Mouse (Mus musculus): ENCODE measurements around the gene Tssk2. TPM values are rescaled to one million over a fixed set of nuclear protein-coding genes. Genes with fewer than 3 reads are reported as not detected.

Gene Tssk2
- total RNA-seq, 2 experiments from 2014 or later: not detected

GRCm38 (mm10) chr16:17896091-17896490, 2.3 kb upstream of the Tssk2 start:
- DNase-seq (ENCODE audit: low spot score in 2 of 2): peak in 1 of 2 experiments; percentile 13

DNA sequence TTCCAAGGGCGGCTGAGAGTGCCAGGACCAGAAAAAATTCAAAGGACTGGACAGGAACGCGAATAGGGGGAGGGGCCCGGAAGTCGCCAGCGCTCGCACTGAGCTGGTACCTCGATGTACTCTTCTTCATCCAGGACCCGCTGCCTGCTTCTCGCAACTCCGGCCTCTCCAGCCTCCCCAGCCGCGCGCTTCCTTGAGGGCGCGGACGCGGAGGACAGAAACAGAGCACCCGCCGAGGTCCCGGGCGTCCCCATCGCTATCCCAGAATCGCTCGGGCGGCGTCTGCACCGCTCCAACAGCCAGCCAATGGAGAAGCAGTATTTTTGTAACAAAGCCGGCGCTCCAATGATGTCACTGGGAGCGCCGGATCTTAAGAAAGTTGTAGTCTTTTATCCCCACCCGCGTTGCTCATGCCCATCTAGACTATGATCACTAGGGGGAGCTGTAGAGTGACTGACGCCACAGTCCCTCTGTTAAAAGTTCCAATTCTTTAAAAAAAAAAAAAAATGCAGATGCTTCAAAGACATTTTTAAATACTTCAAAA, 12.7 kb downstream of the Tssk2 start, which contains the start of gene Ess2:
Gene Ess2 (minus strand): TSS at position 297 of the 544 bp plus-strand sequence.
- DNase-seq (ENCODE audit: low spot score in 2 of 2): peak; percentile 62 to 86

DNA sequence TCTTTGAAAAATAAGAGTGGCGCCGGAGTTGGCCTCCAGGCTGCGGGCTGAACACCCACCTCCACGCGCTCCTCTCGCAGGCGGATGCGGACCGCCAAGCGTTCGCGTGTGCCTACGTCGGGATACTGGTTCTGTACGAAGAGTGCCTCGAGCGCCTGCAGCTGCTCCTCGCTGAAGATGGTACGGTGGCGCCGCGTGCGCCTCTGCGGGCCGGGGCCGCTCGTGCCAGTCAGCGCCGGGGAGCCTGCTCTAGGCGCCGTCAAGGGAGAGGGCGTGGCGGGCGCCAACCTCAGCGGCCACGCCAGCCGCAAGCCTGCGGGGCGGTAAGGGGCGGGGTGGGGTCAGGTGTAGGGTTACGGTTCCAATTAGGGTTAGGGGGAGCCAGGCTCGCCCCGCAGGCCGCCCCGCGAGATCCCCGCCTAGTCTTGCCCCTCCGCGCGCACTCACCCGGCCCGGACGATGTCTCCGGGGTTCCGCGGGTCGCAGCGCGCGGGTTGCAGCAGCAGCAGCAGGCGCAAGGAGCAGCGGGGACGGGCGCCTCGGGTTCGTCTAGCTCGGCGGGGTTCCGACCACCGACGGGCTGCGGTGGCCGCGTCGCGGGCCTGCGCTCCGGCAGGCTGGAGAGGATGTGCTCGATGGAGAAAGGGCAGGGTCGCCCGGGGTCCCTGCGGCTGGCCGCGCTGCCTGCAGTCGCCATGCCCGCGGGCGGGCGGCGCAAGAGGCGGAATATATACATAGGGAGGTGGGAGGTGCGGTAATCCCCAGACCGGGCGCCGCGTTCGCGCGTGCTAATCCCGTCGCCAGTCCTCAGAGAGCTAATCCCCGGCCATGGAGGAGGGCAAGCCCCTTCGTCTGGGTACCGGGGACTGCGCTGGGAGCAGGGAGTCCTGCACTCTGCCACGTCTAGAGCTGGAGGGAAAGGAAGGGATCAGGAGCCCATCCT, 16.1 kb downstream of the Tssk2 start, which contains the start of gene Gsc2:
Gene Gsc2 (minus strand): TSS at position 753 of the 943 bp plus-strand sequence.
- DNase-seq (ENCODE audit: low spot score in 2 of 2): no peak

DNA sequence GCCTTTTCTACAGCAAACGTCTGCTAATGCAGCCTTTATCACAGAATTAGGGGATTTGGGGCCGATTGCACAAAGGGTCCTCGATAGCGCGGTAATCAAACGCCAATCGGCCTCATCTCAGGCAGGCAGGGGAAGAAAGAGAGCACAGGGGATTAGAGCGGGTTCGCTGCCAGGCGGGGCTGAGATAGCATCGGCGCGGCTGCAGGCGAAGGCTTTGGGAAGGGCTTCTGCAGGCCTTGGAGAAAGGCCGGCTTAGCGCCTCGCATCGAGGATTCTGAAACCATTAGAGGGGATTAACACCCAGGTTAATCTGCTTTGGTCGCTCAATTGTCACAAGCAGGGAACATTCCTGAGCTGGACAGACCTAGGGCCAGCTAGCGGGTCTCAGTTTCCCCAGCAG, 22.1 kb downstream of the Tssk2 start:
- DNase-seq (ENCODE audit: low spot score in 2 of 2): no peak

- DNase-seq (ENCODE audit: low spot score in 2 of 2): peak; percentile 91 to 96
Measured at GRCm38 (mm10) chr16:17921325-17922162, 23.1 kb downstream of the Tssk2 start.

DNA sequence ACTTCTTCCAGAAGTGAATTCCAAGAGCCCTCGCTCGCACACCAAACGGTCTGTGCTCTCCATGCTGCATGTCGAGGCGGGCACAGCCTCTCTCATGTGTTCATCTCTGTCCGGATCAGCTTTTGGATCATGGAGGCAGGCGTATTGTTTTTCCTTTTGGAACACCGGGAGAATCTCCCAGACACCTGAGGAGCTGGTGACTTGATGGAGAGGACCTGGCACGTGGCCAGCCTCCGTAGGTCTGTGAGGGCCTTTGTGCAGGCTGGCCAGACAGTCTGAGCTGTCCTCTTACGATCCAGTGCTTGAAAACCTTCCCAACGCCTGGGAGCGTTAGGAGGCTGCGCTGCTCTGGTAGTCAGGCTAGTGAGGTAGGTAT, 23.7 kb downstream of the Tssk2 start:
- no peak for DNase-seq (ENCODE audit: low spot score in 2 of 2)

GRCm38 (mm10) chr16:17927351-17928082, 29.1 kb downstream of the Tssk2 start:
- DNase-seq (ENCODE audit: low spot score in 2 of 2): peak in 1 of 2 experiments; percentile 30

GRCm38 (mm10) chr16:17928087-17928580, 29.7 kb downstream of the Tssk2 start, which contains the start of gene Slc25a1:
Gene Slc25a1 (minus strand): TSS chr16:17928219.
- DNase-seq (ENCODE audit: low spot score in 2 of 2): peak; percentile 41 to 70

GRCm38 (mm10) chr16:17928627-17929104, 30.2 kb downstream of the Tssk2 start:
- DNase-seq (ENCODE audit: low spot score in 2 of 2): peak; percentile 42 to 67

DNA sequence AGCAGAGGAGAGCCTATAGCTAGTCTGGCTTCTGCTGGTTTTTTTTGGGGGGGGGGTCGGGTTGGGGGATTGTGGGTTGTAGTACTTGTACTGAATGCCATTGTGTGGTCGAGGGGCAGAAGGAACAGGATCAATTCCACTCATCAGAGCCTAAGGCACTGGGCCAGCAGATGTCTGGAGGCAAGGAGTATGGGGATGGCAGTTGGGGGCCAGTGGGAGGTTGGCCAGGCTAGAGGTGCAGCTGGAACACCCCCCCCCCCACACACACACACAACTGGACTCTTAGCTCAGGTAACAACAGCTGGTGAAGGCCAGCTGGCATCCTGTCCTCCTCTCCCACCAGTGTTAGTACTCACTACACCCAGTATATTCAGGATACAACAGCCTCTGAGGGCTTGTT, 30.8 kb downstream of the Tssk2 start:
- no peak for DNase-seq (ENCODE audit: low spot score in 2 of 2)

DNA sequence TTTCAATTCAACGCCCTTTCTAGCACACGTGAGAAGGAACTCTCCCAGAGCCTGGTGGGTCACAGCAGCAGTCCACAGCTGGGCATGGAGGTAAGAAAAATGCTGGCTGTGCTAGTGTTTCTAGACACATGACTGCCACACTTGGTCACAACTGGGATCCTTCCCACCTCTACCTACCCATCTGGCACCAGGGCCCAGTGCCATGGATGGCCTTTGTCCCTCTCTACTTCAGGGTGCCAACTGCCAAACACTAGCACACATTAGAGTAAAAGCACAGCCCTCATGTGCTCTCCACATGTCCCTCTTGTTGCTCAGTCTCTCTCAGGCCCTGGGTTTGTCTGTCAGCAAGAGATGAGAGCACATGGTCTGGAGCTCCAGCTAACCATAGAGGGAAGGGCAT, 31.2 kb downstream of the Tssk2 start:
- DNase-seq (ENCODE audit: low spot score in 2 of 2): no peak

DNA sequence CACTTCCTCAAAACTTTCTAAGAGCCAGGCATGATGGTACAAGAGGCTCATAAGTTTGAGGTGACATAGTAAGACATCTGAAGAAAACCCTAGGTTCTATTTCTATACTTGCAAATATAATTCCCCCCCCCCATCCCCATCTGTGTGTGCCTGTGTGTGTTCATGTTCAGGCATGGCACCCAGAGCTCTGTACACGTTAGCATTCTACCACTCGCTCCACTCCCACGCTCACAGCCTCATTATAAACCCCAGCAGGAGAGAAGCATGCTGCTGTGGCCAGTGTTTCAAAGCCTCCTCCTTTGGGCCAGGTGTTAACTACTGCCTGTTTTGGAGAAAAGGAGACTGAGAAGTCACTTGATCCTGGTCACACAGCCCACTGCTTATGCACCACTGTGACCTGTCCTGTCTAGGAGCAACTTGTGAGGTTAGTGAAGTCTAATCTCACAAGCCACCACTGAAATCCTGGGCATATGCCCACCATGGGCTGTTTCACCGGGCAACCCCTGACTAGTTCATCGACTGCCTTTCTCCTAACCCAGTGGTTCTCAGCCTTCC, 33.5 kb downstream of the Tssk2 start:
- DNase-seq (ENCODE audit: low spot score in 2 of 2): no peak

- DNase-seq (ENCODE audit: low spot score in 2 of 2): no peak
Measured at GRCm38 (mm10) chr16:17933594-17934444, 35.4 kb downstream of the Tssk2 start.

DNA sequence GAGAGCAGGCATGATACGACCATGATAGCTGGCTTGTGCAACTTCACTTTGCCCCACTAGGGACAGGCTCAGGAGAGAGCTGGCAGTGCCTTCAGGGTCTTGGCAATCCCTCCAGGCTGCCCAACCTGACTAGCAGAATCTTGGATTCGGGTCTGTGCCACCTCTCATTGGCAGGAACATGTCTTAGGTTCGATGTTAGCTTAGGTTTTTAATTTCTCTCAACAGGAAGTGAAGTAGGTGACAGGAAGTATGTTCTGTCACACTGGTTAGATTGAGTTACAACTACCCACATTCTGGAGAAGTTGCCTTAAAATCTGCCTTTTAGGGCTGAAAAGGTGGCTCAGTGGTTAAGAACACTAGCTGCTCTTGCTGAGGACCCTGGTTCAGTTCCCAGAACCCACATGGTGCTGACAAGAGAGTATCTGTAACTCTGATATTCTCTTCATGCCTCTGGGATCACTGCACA, 36.0 kb downstream of the Tssk2 start:
- DNase-seq (ENCODE audit: low spot score in 2 of 2): no peak

DNA sequence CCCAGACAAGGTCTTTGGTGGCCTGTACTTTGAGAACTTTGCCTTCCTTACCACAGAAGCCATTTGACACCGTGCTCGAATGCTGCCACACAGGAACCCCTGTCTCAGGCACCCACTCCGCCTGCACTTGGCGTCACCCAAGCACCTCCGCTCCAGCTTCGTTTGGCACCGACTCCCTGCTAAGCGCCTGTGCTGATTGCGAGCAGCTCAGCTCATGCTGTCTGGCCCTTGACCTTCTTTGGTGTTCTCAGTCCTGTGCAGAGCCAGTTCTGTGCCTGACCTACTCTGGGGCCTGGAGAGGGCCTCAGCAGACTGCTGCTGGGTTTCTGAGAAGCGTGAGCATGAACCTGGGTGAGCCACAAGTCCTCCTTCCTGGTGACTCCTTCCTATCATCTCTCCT, 38.3 kb downstream of the Tssk2 start:
- no peak for DNase-seq (ENCODE audit: low spot score in 2 of 2)

DNA sequence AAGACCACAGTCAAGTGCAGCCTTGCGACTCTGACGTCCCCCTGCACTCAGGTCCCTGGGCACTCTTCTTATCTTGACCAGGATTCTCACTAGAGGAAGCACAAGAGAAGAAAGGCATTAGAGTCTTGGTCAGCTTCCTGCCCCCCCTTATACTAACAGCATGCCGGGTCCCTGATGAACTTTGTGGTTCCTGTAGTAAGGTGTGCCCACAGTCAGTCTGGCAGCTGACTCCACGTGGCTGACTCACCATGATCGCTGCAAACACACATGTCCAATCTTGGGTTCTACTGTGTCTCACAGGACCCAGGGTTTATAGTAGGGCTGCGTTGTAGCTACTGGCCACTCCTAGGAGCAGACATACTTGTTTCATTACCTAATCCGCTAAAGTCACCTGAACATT, 39.8 kb downstream of the Tssk2 start:
- DNase-seq (ENCODE audit: low spot score in 2 of 2): no peak

GRCm38 (mm10) chr16:17938821-17939220, 40.4 kb downstream of the Tssk2 start:
- peak in 1 of 2 experiments; percentile 30 for DNase-seq (ENCODE audit: low spot score in 2 of 2)

- no peak for DNase-seq (ENCODE audit: low spot score in 2 of 2)
Measured at GRCm38 (mm10) chr16:17939255-17939751, 40.9 kb downstream of the Tssk2 start.

DNA sequence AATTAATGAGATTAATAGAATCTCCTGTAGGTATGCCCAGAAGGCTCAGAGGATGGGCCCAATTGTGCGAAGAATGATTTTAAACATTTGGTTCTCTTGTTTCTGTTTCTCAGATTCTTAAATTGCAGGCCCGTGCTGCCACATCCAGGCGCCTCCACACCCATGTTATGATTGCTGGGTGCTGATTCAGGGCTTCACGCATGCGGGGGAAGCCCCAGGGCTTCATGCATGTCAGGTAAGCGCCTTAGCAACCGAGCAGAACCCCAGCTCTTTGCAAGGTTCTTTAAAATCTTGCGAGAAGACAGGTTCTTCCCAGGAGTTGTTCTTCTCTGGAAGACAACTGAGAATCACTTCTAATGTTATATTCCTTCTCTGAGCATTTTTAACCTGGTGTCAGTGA, 45.0 kb downstream of the Tssk2 start:
- DNase-seq (ENCODE audit: low spot score in 2 of 2): no peak
